ENCODE assay signal across 10 mouse cellular contexts in the genomic region with DNA sequence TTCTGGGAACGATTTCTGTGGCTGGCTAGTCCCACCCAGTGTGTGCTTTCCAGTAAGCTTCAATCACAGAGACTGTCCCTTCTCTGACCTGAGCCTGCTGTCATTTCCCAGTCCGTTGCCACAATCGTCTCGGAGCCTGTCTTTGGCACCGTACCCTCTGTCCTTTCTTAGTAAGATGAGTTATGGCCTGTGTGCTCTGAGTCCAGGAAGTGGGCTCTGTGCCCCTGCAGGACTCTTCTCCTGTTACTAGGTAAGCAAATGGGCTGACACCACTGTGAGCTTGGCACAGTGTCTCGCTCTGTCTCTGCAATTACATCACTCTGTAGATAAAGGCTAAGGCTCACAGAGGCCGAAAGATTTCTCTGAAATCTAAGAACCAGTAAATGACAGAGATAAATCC.
DNase-seq lines count a peak whose midpoint lies in the region; ATAC-seq and TF ChIP-seq lines count a peak whose summit lies in the region.
"Had no signal": no experiment of that assay in that cellular context is flagged by ENCODE, and none has a peak within 500 bp of the region (broad histone marks: within the 10 kb centered on the region; RNA-seq: fewer than 3 reads in every experiment).

No protein-coding gene starts in this region.

- no peaks in the 10 kb centered on the region for H3K27me3 ChIP-seq in heart, embryonic 11.5 days (ENCODE audit: control insufficient read depth, insufficient read depth, low read length)
- H3K27me3 ChIP-seq in kidney, postnatal 0 days (ENCODE audit: insufficient read depth, low read length) = no peaks in the 10 kb centered on the region
- H3K27me3 ChIP-seq in stomach, postnatal 0 days (ENCODE audit: control insufficient read depth, insufficient read depth, low read length) = no peaks in the 10 kb centered on the region
- no peaks in the 10 kb centered on the region for H3K27me3 ChIP-seq in midbrain, embryonic 16.5 days (ENCODE audit: control insufficient read depth, insufficient read depth, low read depth, low read length)
- no peaks in the 10 kb centered on the region for H3K27me3 ChIP-seq in forebrain, embryonic 12.5 days
- H3K27me3 ChIP-seq: forebrain, embryonic 15.5 days; lung, embryonic 15.5 days had no signal

- H3K9ac ChIP-seq in heart, embryonic 11.5 days (ENCODE audit: low read depth, low read length) = no peak overlapping the region
- no peak overlapping the region for H3K9ac ChIP-seq in kidney, postnatal 0 days (ENCODE audit: low read depth, low read length)
- no peak overlapping the region for H3K9ac ChIP-seq in stomach, postnatal 0 days (ENCODE audit: low read length)
- H3K9ac ChIP-seq in midbrain, embryonic 16.5 days (ENCODE audit: low read depth, low read length) = no peak overlapping the region
- H3K9ac ChIP-seq in forebrain, embryonic 12.5 days = no peak overlapping the region
- H3K9ac ChIP-seq: forebrain, embryonic 15.5 days; lung, embryonic 15.5 days had no signal

- no peak overlapping the region for H3K4me3 ChIP-seq in heart, embryonic 11.5 days (ENCODE audit: low read depth, low read length)
- no peak overlapping the region for H3K4me3 ChIP-seq in kidney, postnatal 0 days (replicated peaks; ENCODE audit: low read depth, low read length)
- no peak overlapping the region for H3K4me3 ChIP-seq in stomach, postnatal 0 days (ENCODE audit: low read depth, low read length)
- no peak overlapping the region for H3K4me3 ChIP-seq in midbrain, embryonic 16.5 days (ENCODE audit: low read depth, low read length)
- no peak overlapping the region for H3K4me3 ChIP-seq in forebrain, embryonic 12.5 days (replicated peaks)
- H3K4me3 ChIP-seq: forebrain, embryonic 15.5 days; lung, embryonic 15.5 days had no signal

- no peak for TF ChIP-seq CTCF in kidney, postnatal 0 days (IDR thresholded peaks at IDR 0.05; ENCODE audit: low read depth)
- TF ChIP-seq CTCF in stomach, postnatal 0 days (IDR thresholded peaks at IDR 0.05; ENCODE audit: low read depth) = no peak

- no peak overlapping the region for H3K4me2 ChIP-seq in heart, embryonic 11.5 days
- no peak overlapping the region for H3K4me2 ChIP-seq in kidney, postnatal 0 days (ENCODE audit: low read length)
- H3K4me2 ChIP-seq in stomach, postnatal 0 days (replicated peaks; ENCODE audit: low read depth) = no peak overlapping the region
- H3K4me2 ChIP-seq in midbrain, embryonic 16.5 days (ENCODE audit: low read length) = no peak overlapping the region
- H3K4me2 ChIP-seq in forebrain, embryonic 12.5 days = no peak overlapping the region
- H3K4me2 ChIP-seq: forebrain, embryonic 15.5 days; lung, embryonic 15.5 days had no signal

- no peak overlapping the region for H3K27ac ChIP-seq in heart, embryonic 11.5 days (ENCODE audit: low read depth, low read length)
- H3K27ac ChIP-seq in kidney, postnatal 0 days = no peak overlapping the region
- no peak overlapping the region for H3K27ac ChIP-seq in stomach, postnatal 0 days (replicated peaks)
- H3K27ac ChIP-seq in midbrain, embryonic 16.5 days (ENCODE audit: low read length) = no peak overlapping the region
- H3K27ac ChIP-seq in forebrain, embryonic 12.5 days = no peak overlapping the region
- H3K27ac ChIP-seq: forebrain, embryonic 15.5 days; lung, embryonic 15.5 days had no signal

- WGBS in heart, embryonic 11.5 days (ENCODE audit: insufficient replicate concordance) = 51% methylated on average over 7 of the region's 7 CpGs
- 17% methylated on average over 7 of the region's 7 CpGs for WGBS in kidney, postnatal 0 days
- WGBS in stomach, postnatal 0 days = 31% methylated on average over 7 of the region's 7 CpGs
- 85% methylated on average over 7 of the region's 7 CpGs for WGBS in midbrain, embryonic 16.5 days
- WGBS in forebrain, embryonic 12.5 days = 86% methylated on average over 7 of the region's 7 CpGs

- no peak for TF ChIP-seq EP300 in stomach, postnatal 0 days (optimal IDR thresholded peaks at IDR 0.05)

- H3K4me1 ChIP-seq in heart, embryonic 11.5 days (ENCODE audit: control insufficient read depth, insufficient read depth, low read length) = no peaks in the 10 kb centered on the region
- no peaks in the 10 kb centered on the region for H3K4me1 ChIP-seq in kidney, postnatal 0 days (replicated peaks; ENCODE audit: insufficient read depth, low read length)
- no peaks in the 10 kb centered on the region for H3K4me1 ChIP-seq in stomach, postnatal 0 days (replicated peaks; ENCODE audit: control insufficient read depth, insufficient read depth)
- H3K4me1 ChIP-seq in midbrain, embryonic 16.5 days (ENCODE audit: control insufficient read depth, insufficient read depth, low read length) = no peaks in the 10 kb centered on the region; the same call in 1 of the 2 replicates
- H3K4me1 ChIP-seq in forebrain, embryonic 12.5 days = no peaks in the 10 kb centered on the region
- H3K4me1 ChIP-seq: forebrain, embryonic 15.5 days had no signal

- ATAC-seq in heart, embryonic 11.5 days (replicated peaks; ENCODE audit: insufficient number of reproducible peaks, low FRiP score, low TSS enrichment) = 0 out of 2 replicates have a peak, but pooled peaks have one; percentile 52
- ATAC-seq in kidney, postnatal 0 days (replicated peaks; ENCODE audit: low FRiP score, low read depth) = no peak
- ATAC-seq in stomach, postnatal 0 days (ENCODE audit: low FRiP score, low TSS enrichment) = peak; percentile 40; the same call in 1 of the 2 replicates
- ATAC-seq in midbrain, embryonic 16.5 days = no peak
- ATAC-seq in forebrain, embryonic 12.5 days (ENCODE audit: low FRiP score) = no peak
- ATAC-seq: forebrain, embryonic 15.5 days had no signal

- H3K9me3 ChIP-seq in heart, embryonic 11.5 days (replicated peaks; ENCODE audit: control insufficient read depth, low read length) = no peaks in the 10 kb centered on the region
- no peaks in the 10 kb centered on the region for H3K9me3 ChIP-seq in kidney, postnatal 0 days (replicated peaks; ENCODE audit: low read length)
- no peaks in the 10 kb centered on the region for H3K9me3 ChIP-seq in stomach, postnatal 0 days (ENCODE audit: control insufficient read depth, low read length)
- H3K9me3 ChIP-seq in midbrain, embryonic 16.5 days (replicated peaks; ENCODE audit: control insufficient read depth, low read length, poor library complexity, severe bottlenecking) = no peaks in the 10 kb centered on the region
- H3K9me3 ChIP-seq in forebrain, embryonic 12.5 days = no peaks in the 10 kb centered on the region
- H3K9me3 ChIP-seq: forebrain, embryonic 15.5 days; lung, embryonic 15.5 days had no signal

- peak; percentile 17 for DNase-seq in kidney, adult 11 months
- DNase-seq in kidney, adult 18-20 months = no peak
- DNase-seq in kidney, postnatal 0 days (ENCODE audit: low spot score) = peak; percentile 60
- no peak for DNase-seq in stomach, postnatal 0 days (ENCODE audit: low spot score)
- no peak for DNase-seq in ovary, postnatal 10 days (ENCODE audit: low spot score)

- no peaks in the 10 kb centered on the region for H3K36me3 ChIP-seq in heart, embryonic 11.5 days (ENCODE audit: control insufficient read depth, insufficient read depth, low read length)
- no peaks in the 10 kb centered on the region for H3K36me3 ChIP-seq in kidney, postnatal 0 days (ENCODE audit: insufficient read depth, low read length)
- H3K36me3 ChIP-seq in stomach, postnatal 0 days (ENCODE audit: control insufficient read depth, insufficient read depth, low read length) = no peaks in the 10 kb centered on the region
- no peaks in the 10 kb centered on the region for H3K36me3 ChIP-seq in midbrain, embryonic 16.5 days (ENCODE audit: control insufficient read depth, insufficient read depth, low read length)
- no peaks in the 10 kb centered on the region for H3K36me3 ChIP-seq in forebrain, embryonic 12.5 days (replicated peaks)
- H3K36me3 ChIP-seq: forebrain, embryonic 15.5 days; lung, embryonic 15.5 days had no signal

Comparison
In these comparisons a context has a peak if more than half of its experiments do, and no peak if none do; other contexts are left out.
1. DNase-seq: peak in kidney, adult 11 months (single experiment) and kidney, postnatal 0 days (single experiment); none in kidney, adult 18-20 months (single experiment), stomach, postnatal 0 days (single experiment) and ovary, postnatal 10 days (single experiment).
2. ATAC-seq: peak in heart, embryonic 11.5 days (single experiment) and stomach, postnatal 0 days (single experiment); none in kidney, postnatal 0 days (single experiment), midbrain, embryonic 16.5 days (single experiment) and forebrain, embryonic 12.5 days (single experiment).